ENCODE assay signal across 21 mouse cellular contexts in genomic region chr15:81951159-81951558, GRCm38 (mm10). TPM values are rescaled to one million over a fixed set of nuclear protein-coding genes. Genes with fewer than 3 reads are reported as not detected.
"Had no signal": no experiment of that assay in that cellular context is flagged by ENCODE, and none has a peak within 500 bp of the region (broad histone marks: within the 10 kb centered on the region; RNA-seq: fewer than 3 reads in every experiment).

No protein-coding gene starts in this region.

- H3K9me3 ChIP-seq: limb, embryonic 10.5 days; lung, embryonic 15.5 days; stomach, embryonic 15.5 days had no signal

- DNase-seq: kidney, adult 9 months; kidney, postnatal 4 days; lung, postnatal 36 days; right cerebral cortex, postnatal 14 days; thymus, adult 2 months; thymus, postnatal 25 days had no signal

- H3K27ac ChIP-seq: kidney, postnatal 0 days; left cerebral cortex, adult 2 months; limb, embryonic 10.5 days; lung, embryonic 15.5 days; stomach, embryonic 15.5 days had no signal

- H3K4me3 ChIP-seq: left cerebral cortex, adult 2 months; limb, embryonic 10.5 days; lung, embryonic 15.5 days; stomach, embryonic 15.5 days had no signal

- ATAC-seq: midbrain, embryonic 16.5 days had no signal

- H3K4me1 ChIP-seq: limb, embryonic 10.5 days; lung, embryonic 15.5 days; stomach, embryonic 15.5 days had no signal

- H3K9ac ChIP-seq: lung, embryonic 15.5 days; stomach, embryonic 15.5 days had no signal

- H3K27me3 ChIP-seq: lung, embryonic 15.5 days; stomach, embryonic 15.5 days had no signal

- H3K4me2 ChIP-seq: liver, embryonic 11.5 days; lung, embryonic 15.5 days; stomach, embryonic 15.5 days had no signal

RNA-seq across cellular contexts. Expression of gene Csdc2, which starts 14.6 kb away (rescaled TPM):
- total RNA-seq: megakaryocyte progenitor cell, adult 5-6 weeks had no signal

RNA-seq across cellular contexts. Expression of gene 1700029P11Rik, which starts 29.2 kb away (rescaled TPM):
- total RNA-seq: layer of hippocampus, postnatal 25 days; left cerebral cortex, adult 2 months; left cerebral cortex, postnatal 14 days; megakaryocyte progenitor cell, adult 5-6 weeks had no signal
- polyA plus RNA-seq: kidney, postnatal 0 days; limb, embryonic 10.5 days; limb, embryonic 14.5 days; liver, embryonic 11.5 days; liver, embryonic 16.5 days; lung, embryonic 15.5 days; midbrain, embryonic 16.5 days; neural tube, embryonic 14.5 days; spleen, adult 2 months; stomach, embryonic 15.5 days; thymus, adult 2 months; urinary bladder, adult 2 months had no signal
